Mouse (Mus musculus) forebrain, embryonic 10.5 days (tissue): ENCODE results near the gene Magi2. TPM values are rescaled to one million over a fixed set of nuclear protein-coding genes. Genes with fewer than 3 reads are reported as not detected.

Experiments used
- DNase-seq: peaks from one replicate; pipeline ENCODE4 v3.0.0-alpha.2; 2017; ENCODE audit warnings: low spot score; ENCODE audit errors: extremely low spot score
- H3K27ac ChIP-seq: fragments of 300-500 bp; sonication (generic); 2 replicates; pipeline ENCODE4 v1.5.1; 2016; ENCODE audit warnings: mild to moderate bottlenecking
- H3K27me3 ChIP-seq: fragments of 300-500 bp; sonication (generic); 2 replicates; pipeline ENCODE4 v1.6.1; 2016; ENCODE audit warnings: mild to moderate bottlenecking; ENCODE audit not compliant: poor library complexity, severe bottlenecking
- H3K36me3 ChIP-seq: fragments of 300-500 bp; sonication (generic); replicated peaks from 2 replicates; pipeline ENCODE4 v1.6.1; 2016; ENCODE audit warnings: mild to moderate bottlenecking, moderate library complexity
- H3K4me1 ChIP-seq: fragments of 300-500 bp; sonication (generic); 2 replicates; pipeline ENCODE4 v1.6.1; 2016
- H3K4me3 ChIP-seq: fragments of 300-500 bp; sonication (generic); 2 replicates; pipeline ENCODE4 v1.5.1; 2016; ENCODE audit warnings: mild to moderate bottlenecking, moderate library complexity
- H3K9me3 ChIP-seq: fragments of 300-500 bp; sonication (generic); 2 replicates; pipeline ENCODE4 v1.6.1; 2016; ENCODE audit warnings: mild to moderate bottlenecking, moderate library complexity
- WGBS: fragments of 180-500 bp; shearing (Covaris S2); methylation state at CpG from one replicate; pipeline ENCODE4 v1.1.7; 2016; 5-methylcytosine and 5-hydroxymethylcytosine counted together
- polyA plus RNA-seq: library from polyadenylated mRNA; unstranded; fragments of >200 nt; fragmentation: Nextera tagmentation; extraction: Ambion mirVana; gene quantifications from 2 replicates; pipeline ENCODE4 v1.2.1, GENCODE M21; 2016

Magi2 gene
- polyA plus RNA-seq, 1 experiment from 2014 or later, result 7.4 TPM

GRCm38 (mm10) chr5:19999912-20000311 is 773.1 kb downstream of the Magi2 start:
- Histone ChIP-seq H3K27ac (no peak overlapping the region), H3K4me1 (no peaks in the 10 kb centered on the region), H3K4me3 (no peak overlapping the region), H3K27me3 (no peaks in the 10 kb centered on the region), H3K9me3 (0 out of 2 replicates have a peak, but pooled peaks cover 4% of the 10 kb centered on the region), H3K36me3 (no peaks in the 10 kb centered on the region)
- DNase-seq, result no peak
- WGBS, result 91% methylated on average over 1 of the region's 1 CpGs

GRCm38 (mm10) chr5:20006616-20007015 is 779.8 kb downstream of the Magi2 start:
- no peaks in the 10 kb centered on the region for H3K9me3 ChIP-seq
- H3K4me1 ChIP-seq, result no peaks in the 10 kb centered on the region
- DNase-seq, result no peak
- 85% methylated on average over 2 of the region's 2 CpGs for WGBS
- no peaks in the 10 kb centered on the region for H3K27me3 ChIP-seq
- H3K36me3 ChIP-seq, result no peaks in the 10 kb centered on the region
- no peak overlapping the region for H3K27ac ChIP-seq
- H3K4me3 ChIP-seq, result no peak overlapping the region

GRCm38 (mm10) chr5:20007246-20007645 is 780.4 kb downstream of the Magi2 start:
- no peaks in the 10 kb centered on the region for H3K27me3 ChIP-seq
- H3K4me1 ChIP-seq, result no peaks in the 10 kb centered on the region
- H3K36me3 ChIP-seq, result no peaks in the 10 kb centered on the region
- H3K9me3 ChIP-seq, result no peaks in the 10 kb centered on the region
- WGBS, result 83% methylated on average over 8 of the region's 8 CpGs
- H3K27ac ChIP-seq, result no peak overlapping the region
- DNase-seq, result no peak
- H3K4me3 ChIP-seq, result no peak overlapping the region

- H3K9me3 ChIP-seq, result no peaks in the 10 kb centered on the region
- no peak overlapping the region for H3K27ac ChIP-seq
- H3K27me3 ChIP-seq, result no peaks in the 10 kb centered on the region
- WGBS, result 84% methylated on average over 7 of the region's 7 CpGs
- no peak overlapping the region for H3K4me3 ChIP-seq
- H3K36me3 ChIP-seq, result no peaks in the 10 kb centered on the region
- DNase-seq, result no peak
- H3K4me1 ChIP-seq, result no peaks in the 10 kb centered on the region
Observed at GRCm38 (mm10) chr5:20010210-20010609, 783.4 kb downstream of the Magi2 start.

GRCm38 (mm10) chr5:20018063-20018462 is 791.2 kb downstream of the Magi2 start:
- WGBS, result 77% methylated on average over 3 of the region's 3 CpGs
- Histone ChIP-seq H3K4me3 (no peak overlapping the region), H3K4me1 (no peaks in the 10 kb centered on the region), H3K9me3 (no peaks in the 10 kb centered on the region), H3K36me3 (no peaks in the 10 kb centered on the region), H3K27ac (no peak overlapping the region), H3K27me3 (no peaks in the 10 kb centered on the region)
- no peak for DNase-seq

GRCm38 (mm10) chr5:20046649-20047048 is 819.8 kb downstream of the Magi2 start:
- WGBS, result 54% methylated on average over 3 of the region's 3 CpGs
- Histone ChIP-seq H3K4me3 (no peak overlapping the region), H3K27me3 (no peaks in the 10 kb centered on the region), H3K27ac (no peak overlapping the region), H3K36me3 (no peaks in the 10 kb centered on the region), H3K4me1 (peaks cover 8% of the 10 kb centered on the region), H3K9me3 (no peaks in the 10 kb centered on the region)
- DNase-seq, result no peak

GRCm38 (mm10) chr5:20048386-20048785 is 821.5 kb downstream of the Magi2 start:
- H3K4me3 ChIP-seq, result no peak overlapping the region
- no peaks in the 10 kb centered on the region for H3K36me3 ChIP-seq
- DNase-seq, result no peak
- WGBS, result 94% methylated on average over 2 of the region's 2 CpGs
- no peaks in the 10 kb centered on the region for H3K9me3 ChIP-seq
- H3K4me1 ChIP-seq, result peaks cover 9% of the 10 kb centered on the region
- no peak overlapping the region for H3K27ac ChIP-seq
- H3K27me3 ChIP-seq, result no peaks in the 10 kb centered on the region

GRCm38 (mm10) chr5:20050284-20050683 is 823.4 kb downstream of the Magi2 start:
- no peaks in the 10 kb centered on the region for H3K27me3 ChIP-seq
- no peaks in the 10 kb centered on the region for H3K36me3 ChIP-seq
- H3K4me3 ChIP-seq, result no peak overlapping the region
- peaks cover 12% of the 10 kb centered on the region for H3K4me1 ChIP-seq
- 34% methylated on average over 1 of the region's 1 CpGs for WGBS
- DNase-seq, result no peak
- no peak overlapping the region for H3K27ac ChIP-seq
- no peaks in the 10 kb centered on the region for H3K9me3 ChIP-seq

GRCm38 (mm10) chr5:20055000-20055399 is 828.2 kb downstream of the Magi2 start:
- WGBS, result 94% methylated on average over 1 of the region's 1 CpGs

GRCm38 (mm10) chr5:20056074-20056842 is 829.4 kb downstream of the Magi2 start:
- peaks cover 22% of the 10 kb centered on the region for H3K4me1 ChIP-seq
- H3K27ac ChIP-seq, result no peak overlapping the region
- no peaks in the 10 kb centered on the region for H3K27me3 ChIP-seq
- DNase-seq, result no peak
- no peaks in the 10 kb centered on the region for H3K9me3 ChIP-seq
- 57% methylated on average over 5 of the region's 5 CpGs for WGBS
- no peak overlapping the region for H3K4me3 ChIP-seq
- no peaks in the 10 kb centered on the region for H3K36me3 ChIP-seq

More at GRCm38 (mm10) chr5:20055000-20055399, 828.2 kb downstream of the Magi2 start:
- Histone ChIP-seq H3K36me3 (no peaks in the 10 kb centered on the region), H3K27ac (no peak overlapping the region), H3K27me3 (no peaks in the 10 kb centered on the region), H3K4me1 (peaks cover 26% of the 10 kb centered on the region), H3K9me3 (no peaks in the 10 kb centered on the region), H3K4me3 (no peak overlapping the region)
- no peak for DNase-seq

- no peak for DNase-seq
- H3K36me3 ChIP-seq, result no peaks in the 10 kb centered on the region
- H3K9me3 ChIP-seq, result no peaks in the 10 kb centered on the region
- H3K4me3 ChIP-seq, result no peak overlapping the region
- no peaks in the 10 kb centered on the region for H3K27me3 ChIP-seq
- H3K4me1 ChIP-seq, result peaks cover 22% of the 10 kb centered on the region
- WGBS, result 48% methylated on average over 2 of the region's 2 CpGs
- H3K27ac ChIP-seq, result no peak overlapping the region
Observed at GRCm38 (mm10) chr5:20056856-20057255, 830.0 kb downstream of the Magi2 start.

- no peaks in the 10 kb centered on the region for H3K36me3 ChIP-seq
- WGBS, result 93% methylated on average over 4 of the region's 4 CpGs
- no peak for DNase-seq
- H3K9me3 ChIP-seq, result no peaks in the 10 kb centered on the region
- no peaks in the 10 kb centered on the region for H3K27me3 ChIP-seq
- H3K27ac ChIP-seq, result no peak overlapping the region
- H3K4me1 ChIP-seq, result peaks cover 23% of the 10 kb centered on the region
- no peak overlapping the region for H3K4me3 ChIP-seq
Observed at GRCm38 (mm10) chr5:20062011-20062410, 835.2 kb downstream of the Magi2 start.

GRCm38 (mm10) chr5:20065081-20065480 is 838.2 kb downstream of the Magi2 start:
- Histone ChIP-seq H3K36me3 (no peaks in the 10 kb centered on the region), H3K4me3 (no peak overlapping the region), H3K4me1 (peaks cover 38% of the 10 kb centered on the region), H3K27me3 (no peaks in the 10 kb centered on the region; the same call in 1 of the 2 replicates), H3K27ac (no peak overlapping the region), H3K9me3 (no peaks in the 10 kb centered on the region)
- WGBS, result 62% methylated on average over 1 of the region's 1 CpGs
- no peak for DNase-seq
